Mouse (Mus musculus) heart, embryonic 12.5 days (tissue): ENCODE results near the gene Rpe. TPM values are rescaled to one million over a fixed set of nuclear protein-coding genes. Genes with fewer than 3 reads are reported as not detected.

Experiments
- ATAC-seq: fragments of 200-750 bp; cut with Nextera tagmentation; 2 replicates; pipeline ENCODE4 v1.8.0; 2017; ENCODE audit warnings: moderate TSS enrichment, moderate library complexity; ENCODE audit not compliant: insufficient number of reproducible peaks, low FRiP score
- H3K27ac ChIP-seq: fragments of 300-500 bp; sonication (generic); 2 replicates; pipeline ENCODE4 v1.5.1; 2016; ENCODE audit warnings: mild to moderate bottlenecking, moderate library complexity; ENCODE audit not compliant: poor library complexity, severe bottlenecking
- H3K27me3 ChIP-seq: fragments of 300-500 bp; sonication (generic); replicated peaks from 2 replicates; pipeline ENCODE4 v1.6.1; 2016; ENCODE audit warnings: mild to moderate bottlenecking, moderate library complexity
- H3K36me3 ChIP-seq: fragments of 300-500 bp; sonication (generic); 2 replicates; pipeline ENCODE4 v1.6.1; 2016; ENCODE audit warnings: mild to moderate bottlenecking, moderate library complexity
- H3K4me1 ChIP-seq: fragments of 300-500 bp; sonication (generic); replicated peaks from 2 replicates; pipeline ENCODE4 v1.6.1; 2016; ENCODE audit warnings: mild to moderate bottlenecking
- H3K4me2 ChIP-seq: fragments of 300-500 bp; sonication (generic); 2 replicates; pipeline ENCODE4 v1.6.1; 2016; ENCODE audit warnings: mild to moderate bottlenecking, moderate library complexity
- H3K4me3 ChIP-seq: fragments of 300-500 bp; sonication (generic); 2 replicates; pipeline ENCODE4 v1.5.1; 2016; ENCODE audit warnings: mild to moderate bottlenecking
- H3K9ac ChIP-seq: fragments of 300-500 bp; sonication (generic); 2 replicates; pipeline ENCODE4 v1.6.1; 2016; ENCODE audit warnings: mild to moderate bottlenecking, moderate library complexity
- H3K9me3 ChIP-seq: fragments of 300-500 bp; sonication (generic); replicated peaks from 2 replicates; pipeline ENCODE4 v1.6.1; 2016; ENCODE audit warnings: mild to moderate bottlenecking, moderate library complexity
- WGBS: fragments of 180-500 bp; shearing (Covaris S2); methylation state at CpG from one replicate; pipeline ENCODE4 v1.1.7; 2016; 5-methylcytosine and 5-hydroxymethylcytosine counted together
- polyA plus RNA-seq: library from polyadenylated mRNA; unstranded; fragments of >200 nt; fragmentation: Nextera tagmentation; extraction: Ambion mirVana; gene quantifications from 2 replicates; pipeline ENCODE4 v1.2.1, GENCODE M21; 2016

Gene Rpe
- 32.5 and 35.4 TPM in 2 replicates for polyA plus RNA-seq

GRCm38 (mm10) chr1:66700693-66701575, at the start of gene Rpe:
Gene Rpe, plus strand, starts transcription at chr1:66700831.
- Histone ChIP-seq H3K9me3 (no peaks in the 10 kb centered on the region), H3K4me3 (peak within 1 kb of the TSS; percentile 74), H3K4me2 (peak within 1 kb of the TSS; percentile 74), H3K9ac (peak within 1 kb of the TSS; percentile 85), H3K27me3 (no peaks in the 10 kb centered on the region), H3K27ac (peak within 1 kb of the TSS; percentile 57), H3K4me1 (peaks cover 14% of the 10 kb centered on the region), H3K36me3 (no peaks in the 10 kb centered on the region)
- under 1% methylated on average over 73 of the region's 73 CpGs for WGBS
- peak; percentile 100 for ATAC-seq

GRCm38 (mm10) chr1:66655119-66655746, 45.4 kb upstream of the Rpe start:
- Histone ChIP-seq H3K36me3 (no peaks in the 10 kb centered on the region), H3K27ac (no peak overlapping the region), H3K9ac (no peak overlapping the region), H3K27me3 (no peaks in the 10 kb centered on the region), H3K4me2 (no peak overlapping the region), H3K9me3 (no peaks in the 10 kb centered on the region), H3K4me1 (no peaks in the 10 kb centered on the region), H3K4me3 (no peak overlapping the region)
- ATAC-seq: no peak
- 59% methylated on average over 4 of the region's 4 CpGs for WGBS

GRCm38 (mm10) chr1:66655747-66656119, 44.9 kb upstream of the Rpe start:
- Histone ChIP-seq H3K4me3 (no peak overlapping the region), H3K27ac (no peak overlapping the region), H3K4me1 (no peaks in the 10 kb centered on the region), H3K9ac (no peak overlapping the region), H3K4me2 (no peak overlapping the region), H3K9me3 (no peaks in the 10 kb centered on the region), H3K36me3 (no peaks in the 10 kb centered on the region), H3K27me3 (no peaks in the 10 kb centered on the region)
- ATAC-seq: no peak

- Histone ChIP-seq H3K27me3 (no peaks in the 10 kb centered on the region), H3K4me2 (no peak overlapping the region), H3K9ac (no peak overlapping the region), H3K4me1 (no peaks in the 10 kb centered on the region), H3K9me3 (no peaks in the 10 kb centered on the region), H3K4me3 (no peak overlapping the region), H3K36me3 (no peaks in the 10 kb centered on the region), H3K27ac (no peak overlapping the region)
- no peak for ATAC-seq
- 66% methylated on average over 7 of the region's 7 CpGs for WGBS
Observed at GRCm38 (mm10) chr1:66671475-66671874, 29.2 kb upstream of the Rpe start.

GRCm38 (mm10) chr1:66672812-66673211, 27.8 kb upstream of the Rpe start:
- ATAC-seq: no peak
- no peaks in the 10 kb centered on the region for H3K4me1 ChIP-seq
- no peaks in the 10 kb centered on the region for H3K9me3 ChIP-seq
- H3K9ac ChIP-seq: no peak overlapping the region
- no peaks in the 10 kb centered on the region for H3K36me3 ChIP-seq
- no peak overlapping the region for H3K27ac ChIP-seq
- H3K27me3 ChIP-seq: no peaks in the 10 kb centered on the region
- H3K4me2 ChIP-seq: no peak overlapping the region
- no peak overlapping the region for H3K4me3 ChIP-seq
- 80% methylated on average over 7 of the region's 7 CpGs for WGBS

GRCm38 (mm10) chr1:66677928-66678327, 22.7 kb upstream of the Rpe start:
- no peaks in the 10 kb centered on the region for H3K9me3 ChIP-seq
- no peak overlapping the region for H3K4me2 ChIP-seq
- no peaks in the 10 kb centered on the region for H3K27me3 ChIP-seq
- no peak overlapping the region for H3K9ac ChIP-seq
- no peaks in the 10 kb centered on the region for H3K4me1 ChIP-seq
- no peak for ATAC-seq
- WGBS: 79% methylated on average over 14 of the region's 14 CpGs
- H3K4me3 ChIP-seq: no peak overlapping the region
- H3K27ac ChIP-seq: no peak overlapping the region
- H3K36me3 ChIP-seq: no peaks in the 10 kb centered on the region

- no peak overlapping the region for H3K9ac ChIP-seq
- 41% methylated on average over 2 of the region's 2 CpGs for WGBS
- no peak for ATAC-seq
- H3K27me3 ChIP-seq: no peaks in the 10 kb centered on the region
- no peaks in the 10 kb centered on the region for H3K36me3 ChIP-seq
- no peak overlapping the region for H3K4me2 ChIP-seq
- H3K27ac ChIP-seq: no peak overlapping the region
- no peaks in the 10 kb centered on the region for H3K4me1 ChIP-seq
- no peaks in the 10 kb centered on the region for H3K9me3 ChIP-seq
- no peak overlapping the region for H3K4me3 ChIP-seq
Observed at GRCm38 (mm10) chr1:66678662-66679061, 22.0 kb upstream of the Rpe start.

- Histone ChIP-seq H3K9me3 (no peaks in the 10 kb centered on the region), H3K9ac (no peak overlapping the region), H3K27ac (no peak overlapping the region), H3K36me3 (no peaks in the 10 kb centered on the region), H3K4me1 (no peaks in the 10 kb centered on the region), H3K4me2 (no peak overlapping the region), H3K27me3 (no peaks in the 10 kb centered on the region), H3K4me3 (no peak overlapping the region)
- WGBS: 82% methylated on average over 5 of the region's 5 CpGs
- ATAC-seq: no peak
Observed at GRCm38 (mm10) chr1:66682974-66683373, 17.7 kb upstream of the Rpe start.

- WGBS: 67% methylated on average over 3 of the region's 3 CpGs
- no peak for ATAC-seq
- no peaks in the 10 kb centered on the region for H3K9me3 ChIP-seq
- H3K4me3 ChIP-seq: no peak overlapping the region
- H3K4me1 ChIP-seq: no peaks in the 10 kb centered on the region
- no peak overlapping the region for H3K9ac ChIP-seq
- no peak overlapping the region for H3K27ac ChIP-seq
- no peaks in the 10 kb centered on the region for H3K36me3 ChIP-seq
- no peaks in the 10 kb centered on the region for H3K27me3 ChIP-seq
- H3K4me2 ChIP-seq: no peak overlapping the region
Observed at GRCm38 (mm10) chr1:66691772-66692171, 8.9 kb upstream of the Rpe start.

- Histone ChIP-seq H3K4me3 (no peak overlapping the region), H3K9me3 (no peaks in the 10 kb centered on the region), H3K4me2 (no peak overlapping the region), H3K27ac (no peak overlapping the region), H3K36me3 (no peaks in the 10 kb centered on the region), H3K9ac (no peak overlapping the region), H3K27me3 (no peaks in the 10 kb centered on the region), H3K4me1 (no peaks in the 10 kb centered on the region)
- WGBS: 34% methylated on average over 1 of the region's 1 CpGs
- ATAC-seq: no peak
Observed at GRCm38 (mm10) chr1:66692308-66692707, 8.3 kb upstream of the Rpe start.

GRCm38 (mm10) chr1:66692780-66693392, 7.7 kb upstream of the Rpe start:
- no peaks in the 10 kb centered on the region for H3K9me3 ChIP-seq
- H3K4me2 ChIP-seq: no peak overlapping the region
- 83% methylated on average over 8 of the region's 8 CpGs for WGBS
- H3K27me3 ChIP-seq: no peaks in the 10 kb centered on the region
- no peak for ATAC-seq
- no peak overlapping the region for H3K9ac ChIP-seq
- no peak overlapping the region for H3K27ac ChIP-seq
- no peaks in the 10 kb centered on the region for H3K4me1 ChIP-seq
- H3K4me3 ChIP-seq: no peak overlapping the region
- H3K36me3 ChIP-seq: no peaks in the 10 kb centered on the region
